Mouse (Mus musculus): ENCODE results near the gene Lmntd2. TPM values are rescaled to one million over a fixed set of nuclear protein-coding genes. Genes with fewer than 3 reads are reported as not detected.

The Lmntd2 gene
- polyA plus RNA-seq, 1 experiment from 2014 or later = 4.8 TPM

GRCm38 (mm10) chr7:141194830-141195229, 19.1 kb downstream of the Lmntd2 start:
- 0 out of 2 replicates have a peak, but pooled peaks have one; percentile 8 for ATAC-seq (ENCODE audit: insufficient read depth, low FRiP score)
- Histone ChIP-seq H3K9me3 (replicated peaks; ENCODE audit: control insufficient read depth, low read length) (no peaks in the 10 kb centered on the region), H3K27ac (ENCODE audit: low read length) (peak overlapping the region; percentile 84), H3K27me3 (ENCODE audit: control insufficient read depth, insufficient read depth, low read length) (no peaks in the 10 kb centered on the region), H3K4me3 (replicated peaks; ENCODE audit: low read length) (peak overlapping the region; percentile 95), H3K4me1 (ENCODE audit: control insufficient read depth, insufficient read depth, low read length) (peaks cover 25% of the 10 kb centered on the region), H3K4me2 (ENCODE audit: low read depth, low read length) (peak overlapping the region; percentile 93), H3K36me3 (ENCODE audit: control insufficient read depth, insufficient read depth, low read length) (peaks cover 13% of the 10 kb centered on the region), H3K9ac (ENCODE audit: low read length) (peak overlapping the region; percentile 73)
- WGBS = under 1% methylated on average over 28 of the region's 28 CpGs

DNA sequence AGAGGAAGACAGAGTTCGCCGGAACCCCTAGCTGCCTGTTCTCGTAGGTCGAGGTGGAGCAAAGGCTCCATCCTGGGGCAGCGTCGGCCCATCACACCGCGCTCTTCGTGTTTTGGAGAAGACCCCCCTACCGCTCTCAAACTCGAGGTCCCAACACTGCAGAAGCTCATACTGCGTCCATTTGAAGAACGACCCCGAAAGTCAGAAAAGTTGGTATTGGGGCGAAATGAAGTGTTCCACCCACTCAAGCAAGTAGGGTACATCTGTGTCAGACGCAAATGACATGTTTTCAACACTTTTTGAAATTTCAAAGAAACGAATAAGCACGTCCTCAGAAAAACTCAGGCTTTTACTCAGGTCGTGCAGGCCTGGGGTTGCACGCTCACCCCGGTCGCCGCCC, 19.5 kb downstream of the Lmntd2 start:
- no peak for ATAC-seq (ENCODE audit: insufficient read depth, low FRiP score)
- H3K9ac ChIP-seq (ENCODE audit: low read length) = peak overlapping the region; percentile 73
- H3K9me3 ChIP-seq (replicated peaks; ENCODE audit: control insufficient read depth, low read length) = no peaks in the 10 kb centered on the region
- H3K27ac ChIP-seq (ENCODE audit: low read length) = peak overlapping the region; percentile 84
- no peaks in the 10 kb centered on the region for H3K27me3 ChIP-seq (ENCODE audit: control insufficient read depth, insufficient read depth, low read length)
- under 1% methylated on average over 23 of the region's 23 CpGs for WGBS
- peak overlapping the region; percentile 95 for H3K4me3 ChIP-seq (replicated peaks; ENCODE audit: low read length)
- H3K4me2 ChIP-seq (ENCODE audit: low read depth, low read length) = peak overlapping the region; percentile 93
- H3K4me1 ChIP-seq (ENCODE audit: control insufficient read depth, insufficient read depth, low read length) = peaks cover 25% of the 10 kb centered on the region
- H3K36me3 ChIP-seq (ENCODE audit: control insufficient read depth, insufficient read depth, low read length) = peaks cover 13% of the 10 kb centered on the region

GRCm38 (mm10) chr7:141193948-141194347, 19.9 kb downstream of the Lmntd2 start, which contains the start of the genes Hras and Lrrc56:
Gene Hras, minus strand, starts transcription at chr7:141194005.
Gene Lrrc56, plus strand, starts transcription at chr7:141194157.
- H3K9me3 ChIP-seq (replicated peaks; ENCODE audit: control insufficient read depth, low read length) = no peaks in the 10 kb centered on the region
- peak; percentile 96 for ATAC-seq (ENCODE audit: insufficient read depth, low FRiP score)
- under 1% methylated on average over 38 of the region's 39 CpGs for WGBS
- peak within 1 kb of the TSS; percentile 93 for H3K27ac ChIP-seq (ENCODE audit: low read length)
- H3K27me3 ChIP-seq (ENCODE audit: control insufficient read depth, insufficient read depth, low read length) = no peaks in the 10 kb centered on the region
- peak within 1 kb of the TSS; percentile 99 for H3K9ac ChIP-seq (ENCODE audit: low read length)
- peak within 1 kb of the TSS; percentile 95 for H3K4me3 ChIP-seq (replicated peaks; ENCODE audit: low read length)
- peaks cover 25% of the 10 kb centered on the region for H3K4me1 ChIP-seq (ENCODE audit: control insufficient read depth, insufficient read depth, low read length)
- H3K4me2 ChIP-seq (ENCODE audit: low read depth, low read length) = peak within 1 kb of the TSS; percentile 93
- H3K36me3 ChIP-seq (ENCODE audit: control insufficient read depth, insufficient read depth, low read length) = peaks cover 13% of the 10 kb centered on the region

GRCm38 (mm10) chr7:141193348-141193856, 20.5 kb downstream of the Lmntd2 start:
- Histone ChIP-seq H3K4me2 (ENCODE audit: low read depth, low read length) (peak overlapping the region; percentile 93), H3K27ac (ENCODE audit: low read length) (peak overlapping the region; percentile 93), H3K9me3 (replicated peaks; ENCODE audit: control insufficient read depth, low read length) (no peaks in the 10 kb centered on the region), H3K27me3 (ENCODE audit: control insufficient read depth, insufficient read depth, low read length) (no peaks in the 10 kb centered on the region), H3K4me3 (replicated peaks; ENCODE audit: low read length) (peak overlapping the region; percentile 95), H3K36me3 (ENCODE audit: control insufficient read depth, insufficient read depth, low read length) (peaks cover 13% of the 10 kb centered on the region), H3K4me1 (ENCODE audit: control insufficient read depth, insufficient read depth, low read length) (peaks cover 25% of the 10 kb centered on the region), H3K9ac (ENCODE audit: low read length) (peak overlapping the region; percentile 99)
- peak; percentile 2; the same call in 1 of the 2 replicates for ATAC-seq (ENCODE audit: insufficient read depth, low FRiP score)
- WGBS = under 1% methylated on average over 43 of the region's 43 CpGs

GRCm38 (mm10) chr7:141192776-141193347, 21.0 kb downstream of the Lmntd2 start:
- H3K27ac ChIP-seq (ENCODE audit: low read length) = peak overlapping the region; percentile 93
- H3K9ac ChIP-seq (ENCODE audit: low read length) = peak overlapping the region; percentile 99
- H3K4me3 ChIP-seq (replicated peaks; ENCODE audit: low read length) = peak overlapping the region; percentile 95
- peaks cover 25% of the 10 kb centered on the region for H3K4me1 ChIP-seq (ENCODE audit: control insufficient read depth, insufficient read depth, low read length)
- 25% methylated on average over 12 of the region's 12 CpGs for WGBS
- H3K36me3 ChIP-seq (ENCODE audit: control insufficient read depth, insufficient read depth, low read length) = peaks cover 13% of the 10 kb centered on the region
- H3K4me2 ChIP-seq (ENCODE audit: low read depth, low read length) = peak overlapping the region; percentile 93
- H3K27me3 ChIP-seq (ENCODE audit: control insufficient read depth, insufficient read depth, low read length) = no peaks in the 10 kb centered on the region
- H3K9me3 ChIP-seq (replicated peaks; ENCODE audit: control insufficient read depth, low read length) = no peaks in the 10 kb centered on the region
- no peak for ATAC-seq (ENCODE audit: insufficient read depth, low FRiP score)

GRCm38 (mm10) chr7:141191796-141192685, 21.8 kb downstream of the Lmntd2 start:
- no peaks in the 10 kb centered on the region for H3K27me3 ChIP-seq (ENCODE audit: control insufficient read depth, insufficient read depth, low read length)
- H3K36me3 ChIP-seq (ENCODE audit: control insufficient read depth, insufficient read depth, low read length) = peaks cover 13% of the 10 kb centered on the region
- H3K9ac ChIP-seq (ENCODE audit: low read length) = peak overlapping the region; percentile 99; the same call in 1 of the 2 replicates
- peak overlapping the region; percentile 95 for H3K4me3 ChIP-seq (replicated peaks; ENCODE audit: low read length)
- no peak for ATAC-seq (ENCODE audit: insufficient read depth, low FRiP score)
- H3K27ac ChIP-seq (ENCODE audit: low read length) = no peak overlapping the region
- peaks cover 25% of the 10 kb centered on the region for H3K4me1 ChIP-seq (ENCODE audit: control insufficient read depth, insufficient read depth, low read length)
- 89% methylated on average over 24 of the region's 24 CpGs for WGBS
- H3K4me2 ChIP-seq (ENCODE audit: low read depth, low read length) = peak overlapping the region; percentile 93
- no peaks in the 10 kb centered on the region for H3K9me3 ChIP-seq (replicated peaks; ENCODE audit: control insufficient read depth, low read length)

DNA sequence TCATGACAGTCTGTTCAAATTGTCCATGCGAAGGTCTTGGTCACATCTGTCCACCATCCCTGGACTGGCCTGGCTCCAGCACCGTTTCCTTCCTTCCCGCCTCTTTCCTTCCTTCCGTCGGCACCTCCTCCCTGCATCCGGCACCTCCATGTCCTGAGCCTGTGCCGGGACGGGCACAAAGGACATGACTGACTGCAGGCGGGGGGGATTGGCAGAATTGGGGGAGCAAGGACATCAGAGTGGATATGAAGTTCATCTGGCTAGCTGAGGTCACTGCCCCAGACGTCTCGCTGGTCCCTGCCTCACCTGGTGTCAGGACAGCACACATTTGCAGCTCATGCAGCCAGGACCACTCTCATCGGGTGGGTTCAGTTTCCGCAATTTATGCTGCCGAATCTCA, 22.8 kb downstream of the Lmntd2 start:
- Histone ChIP-seq H3K36me3 (ENCODE audit: control insufficient read depth, insufficient read depth, low read length) (peaks cover 13% of the 10 kb centered on the region), H3K4me1 (ENCODE audit: control insufficient read depth, insufficient read depth, low read length) (peaks cover 25% of the 10 kb centered on the region), H3K27ac (ENCODE audit: low read length) (no peak overlapping the region), H3K9ac (ENCODE audit: low read length) (no peak overlapping the region), H3K27me3 (ENCODE audit: control insufficient read depth, insufficient read depth, low read length) (no peaks in the 10 kb centered on the region), H3K9me3 (replicated peaks; ENCODE audit: control insufficient read depth, low read length) (no peaks in the 10 kb centered on the region), H3K4me2 (ENCODE audit: low read depth, low read length) (no peak overlapping the region), H3K4me3 (replicated peaks; ENCODE audit: low read length) (no peak overlapping the region)
- no peak for ATAC-seq (ENCODE audit: insufficient read depth, low FRiP score)
- 84% methylated on average over 14 of the region's 14 CpGs for WGBS

GRCm38 (mm10) chr7:141190220-141190619, 23.7 kb downstream of the Lmntd2 start:
- Histone ChIP-seq H3K27ac (ENCODE audit: low read length) (no peak overlapping the region), H3K9me3 (replicated peaks; ENCODE audit: control insufficient read depth, low read length) (no peaks in the 10 kb centered on the region), H3K9ac (ENCODE audit: low read length) (no peak overlapping the region), H3K4me3 (replicated peaks; ENCODE audit: low read length) (no peak overlapping the region), H3K4me1 (ENCODE audit: control insufficient read depth, insufficient read depth, low read length) (peaks cover 23% of the 10 kb centered on the region), H3K27me3 (ENCODE audit: control insufficient read depth, insufficient read depth, low read length) (no peaks in the 10 kb centered on the region), H3K4me2 (ENCODE audit: low read depth, low read length) (no peak overlapping the region), H3K36me3 (ENCODE audit: control insufficient read depth, insufficient read depth, low read length) (peaks cover 13% of the 10 kb centered on the region)
- WGBS = 89% methylated on average over 3 of the region's 3 CpGs
- ATAC-seq (ENCODE audit: insufficient read depth, low FRiP score) = no peak

DNA sequence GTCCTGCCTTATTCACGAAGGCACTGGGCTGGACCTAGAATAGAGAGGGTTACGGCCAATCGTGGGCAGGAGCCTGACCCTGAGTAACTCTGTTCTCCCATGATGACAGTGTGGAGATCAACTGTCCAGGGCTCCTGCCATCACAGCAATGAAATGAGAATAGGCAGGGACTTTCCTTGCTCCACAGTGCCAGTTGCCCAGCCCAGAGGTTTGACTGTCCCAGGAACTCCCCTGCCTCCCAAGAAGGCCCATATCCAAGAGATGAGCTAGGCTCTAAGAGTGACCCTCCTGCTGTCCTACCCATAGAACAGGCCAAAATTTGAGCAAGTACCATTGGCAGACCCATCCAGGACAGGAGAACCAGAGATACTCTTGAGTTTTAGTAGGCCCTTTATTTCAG, 25.1 kb downstream of the Lmntd2 start:
- peaks cover 19% of the 10 kb centered on the region for H3K4me1 ChIP-seq (ENCODE audit: control insufficient read depth, insufficient read depth, low read length)
- H3K4me3 ChIP-seq (replicated peaks; ENCODE audit: low read length) = no peak overlapping the region
- no peaks in the 10 kb centered on the region for H3K9me3 ChIP-seq (replicated peaks; ENCODE audit: control insufficient read depth, low read length)
- no peak overlapping the region for H3K9ac ChIP-seq (ENCODE audit: low read length)
- H3K36me3 ChIP-seq (ENCODE audit: control insufficient read depth, insufficient read depth, low read length) = peaks cover 13% of the 10 kb centered on the region
- no peak for ATAC-seq (ENCODE audit: insufficient read depth, low FRiP score)
- no peaks in the 10 kb centered on the region for H3K27me3 ChIP-seq (ENCODE audit: control insufficient read depth, insufficient read depth, low read length)
- no peak overlapping the region for H3K27ac ChIP-seq (ENCODE audit: low read length)
- 90% methylated on average over 3 of the region's 3 CpGs for WGBS
- H3K4me2 ChIP-seq (ENCODE audit: low read depth, low read length) = no peak overlapping the region

Data from stomach, embryonic 16.5 days (tissue).